Mouse (Mus musculus): ENCODE measurements at regions not wholly inside any gene's neighbourhood (a gene's known extent, or its start where the extent isn't known, plus 50 kb on each side); places are given as distances from the start of the nearest gene placed in this dataset.

DNA sequence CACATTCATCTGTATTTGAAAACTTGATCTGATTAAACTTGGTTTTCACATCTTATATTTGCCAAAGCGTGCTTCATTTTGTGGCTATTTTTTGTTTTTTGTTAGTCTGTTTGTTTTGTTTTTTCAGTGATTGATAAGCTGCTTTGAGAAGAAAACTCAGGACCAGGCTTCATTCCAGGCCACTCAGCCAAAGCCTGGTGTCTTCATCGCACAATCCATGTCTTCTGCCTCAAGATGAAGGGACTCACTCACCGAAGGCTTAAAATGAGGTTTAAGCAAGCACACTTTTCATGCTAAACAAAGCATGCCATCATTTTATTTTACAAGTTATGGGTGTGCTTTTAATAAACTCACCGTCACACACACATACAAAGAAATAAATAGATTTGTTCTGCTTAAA lies 197.7 kb upstream of the Etaa1 start:
- TF ChIP-seq CTCF (IDR thresholded peaks at IDR 0.05; ENCODE audit: extremely low read depth, insufficient read depth, insufficient read length, insufficient replicate concordance), result no peak
- no peak for TF ChIP-seq POLR2A (IDR thresholded peaks at IDR 0.05; ENCODE audit: low read depth, low read length)

Measured in spleen, adult 2 months (tissue).